Mouse (Mus musculus) cerebellum, postnatal 25 days (tissue): ENCODE measurements around the gene Tex46.

Experiments
- DNase-seq, 2 experiments: peaks; one replicate each; pipeline ENCODE4 v3.0.0; 2021; ENCODE audit warnings: mixed read lengths in 2 of 2

The Tex46 gene

DNA sequence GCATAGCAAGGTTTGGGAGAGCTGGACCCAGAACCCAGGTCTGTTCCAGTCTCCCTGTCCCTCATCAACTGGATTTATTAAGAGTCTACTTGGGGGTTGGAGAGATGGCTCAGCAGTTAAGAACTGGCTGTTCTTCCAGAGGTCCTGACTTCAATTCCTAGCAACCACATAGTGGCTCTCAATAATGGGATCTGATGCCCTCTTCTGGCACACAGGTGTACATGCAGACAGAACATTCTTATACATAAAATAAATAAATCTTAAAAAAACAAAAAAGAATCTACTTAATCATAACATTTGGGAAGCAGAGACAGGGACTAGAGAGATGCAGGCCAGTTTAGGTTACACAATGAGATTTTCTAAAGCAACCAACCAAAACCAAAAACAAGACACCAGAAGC is 25.8 kb downstream of the Tex46 start:
- no peak for DNase-seq

DNA sequence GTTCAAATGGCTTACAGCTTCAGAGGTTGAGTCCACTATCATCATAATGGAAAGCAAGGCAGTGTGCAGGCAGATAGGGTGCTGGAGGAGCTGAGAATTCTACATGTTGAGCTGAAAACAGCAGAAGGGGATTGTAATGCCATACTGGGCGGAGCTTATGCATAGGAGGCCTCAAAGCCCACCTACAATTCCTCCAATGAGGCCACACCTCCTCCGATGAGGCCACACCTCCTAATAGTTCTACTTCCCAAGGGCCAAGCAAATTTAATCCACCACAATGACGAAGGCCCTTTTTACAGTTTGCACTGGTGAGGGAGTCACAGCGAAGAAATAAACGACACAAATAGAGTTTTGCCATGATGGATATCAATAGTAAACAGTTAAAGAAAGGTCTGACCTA is 26.3 kb downstream of the Tex46 start:
- DNase-seq: no peak

DNA sequence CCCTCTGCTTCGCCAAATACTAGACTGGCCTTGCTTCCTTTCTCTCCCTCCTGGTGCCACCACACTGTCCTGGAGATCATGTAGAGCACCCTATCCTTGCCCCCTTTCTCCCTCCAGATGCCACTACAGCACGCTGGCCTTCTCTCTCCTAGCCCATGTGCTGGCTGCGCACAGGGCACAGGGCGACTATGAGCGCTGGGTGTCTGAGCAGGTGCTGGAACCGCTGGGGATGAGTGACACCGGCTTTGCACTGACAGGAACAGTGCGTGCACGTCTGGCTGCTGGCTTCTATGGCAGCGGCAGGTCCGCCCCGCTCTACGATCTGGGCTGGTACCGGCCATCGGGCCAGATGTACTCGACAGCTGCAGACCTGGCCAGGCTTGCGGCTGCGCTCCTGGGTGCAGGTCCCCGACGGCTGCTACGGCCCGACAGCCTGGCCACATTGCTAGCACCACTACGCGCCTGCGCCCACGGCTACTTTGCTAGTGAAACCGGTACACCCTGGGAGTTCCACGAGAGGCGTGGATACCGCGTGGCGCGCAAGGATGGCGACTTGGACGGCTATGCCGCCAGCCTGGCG is 26.8 kb downstream of the Tex46 start:
- no peak for DNase-seq

DNA sequence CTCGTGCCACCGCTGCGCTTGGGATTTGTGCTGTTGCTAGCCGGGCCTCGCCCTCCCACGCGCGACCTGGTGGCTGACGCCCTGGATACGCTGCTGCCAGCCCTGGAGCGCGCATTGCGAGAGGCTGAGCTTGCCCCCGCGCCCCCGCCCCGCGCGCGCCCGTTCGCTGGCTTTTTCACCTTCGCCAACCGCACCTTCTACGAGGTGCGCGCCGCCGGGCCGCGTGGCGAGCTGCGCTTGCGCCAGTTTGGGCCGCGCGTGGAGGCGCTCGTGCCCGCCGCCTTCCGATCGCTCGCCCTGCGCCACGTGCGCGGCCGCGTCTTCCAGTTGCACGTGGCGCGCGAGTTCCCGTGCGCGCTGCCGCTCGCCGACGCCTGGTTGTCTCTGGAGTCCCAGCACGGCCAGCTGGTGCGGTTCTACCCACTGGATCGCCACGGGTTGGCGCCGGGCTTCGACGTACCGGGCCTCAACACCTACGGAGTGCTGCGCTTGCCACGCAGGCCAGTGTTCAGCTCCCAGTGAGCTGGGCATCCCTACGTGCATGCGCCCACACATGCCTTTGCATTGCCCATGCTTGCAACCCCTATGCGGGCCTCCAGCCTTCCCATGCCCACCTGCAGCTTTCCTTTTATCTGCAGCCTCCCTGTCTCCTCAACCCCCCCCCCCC is 27.5 kb downstream of the Tex46 start:
- DNase-seq: peak; percentile 66 to 80

DNA sequence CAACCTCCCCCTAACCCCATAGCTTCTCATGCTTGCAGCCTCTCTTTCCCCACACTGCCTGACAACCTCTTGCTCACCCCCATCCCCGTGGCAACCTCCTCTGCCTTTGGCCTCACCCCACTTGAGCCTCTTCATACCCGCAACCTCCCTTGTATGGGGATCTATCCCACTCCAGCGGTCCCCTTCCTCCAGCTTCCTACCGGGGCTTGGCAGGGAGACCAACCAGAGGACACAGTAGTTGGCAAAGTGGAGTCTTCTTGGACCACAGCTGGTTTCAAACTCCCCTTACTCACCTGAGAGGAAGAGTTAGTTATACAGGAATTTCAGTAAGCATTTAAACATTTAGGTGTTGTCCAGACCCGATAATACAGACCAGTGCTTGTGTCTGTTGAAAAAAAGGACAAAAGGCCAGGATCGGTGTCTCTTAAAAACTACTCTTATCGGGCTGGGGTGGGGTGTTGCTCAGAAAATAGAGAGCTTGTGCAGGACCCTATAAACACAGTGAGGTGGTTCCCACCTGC is 28.1 kb downstream of the Tex46 start:
- no peak for DNase-seq

DNA sequence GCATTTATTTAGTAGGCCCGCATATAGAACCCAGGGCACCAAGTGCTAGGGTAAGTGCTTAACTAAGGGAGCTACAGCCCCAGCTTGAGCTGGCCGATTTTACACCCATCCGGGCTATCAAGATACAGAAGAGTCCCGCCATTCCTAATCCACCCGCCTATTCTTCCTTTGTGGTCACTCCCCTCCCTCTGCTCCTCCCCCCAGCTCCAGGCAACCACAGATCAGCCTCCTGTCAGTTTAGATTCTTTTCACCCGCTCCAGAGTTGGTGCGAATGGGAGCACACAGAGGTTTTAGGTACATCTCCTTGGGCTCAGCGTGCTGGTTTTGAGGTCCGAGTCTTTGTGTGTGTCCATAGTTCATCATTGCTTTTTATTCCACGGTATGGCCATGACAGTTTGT is 28.7 kb downstream of the Tex46 start:
- DNase-seq: no peak

DNA sequence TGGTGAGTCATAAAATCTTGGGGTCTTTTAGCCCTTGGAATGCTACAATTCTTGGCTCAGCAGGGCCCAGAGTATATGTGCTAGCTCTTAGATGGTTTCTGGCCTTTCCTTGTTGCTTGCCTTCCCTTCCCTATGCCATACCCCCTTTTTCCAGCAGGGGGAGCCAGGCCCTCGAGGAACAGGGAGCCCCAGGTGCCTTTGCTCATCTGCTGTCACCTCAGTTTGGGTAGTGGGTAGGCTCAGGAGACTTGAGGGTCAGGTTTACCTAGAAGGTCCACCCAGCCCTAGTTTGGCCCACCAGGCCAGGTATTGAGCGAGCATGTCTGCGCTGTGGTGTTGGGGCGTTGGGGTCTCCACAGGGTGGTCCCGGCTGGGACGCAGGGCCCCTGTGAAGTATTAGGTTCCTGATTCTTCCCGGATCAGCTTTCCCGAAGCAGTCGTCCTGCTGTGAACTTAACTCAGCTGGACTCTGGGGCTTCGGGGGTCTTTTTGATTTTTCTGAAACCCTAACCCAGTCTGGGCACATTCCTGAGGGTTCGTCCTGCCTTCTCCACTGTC is 38.8 kb downstream of the Tex46 start:
- peak; percentile 91 to 94 for DNase-seq

DNA sequence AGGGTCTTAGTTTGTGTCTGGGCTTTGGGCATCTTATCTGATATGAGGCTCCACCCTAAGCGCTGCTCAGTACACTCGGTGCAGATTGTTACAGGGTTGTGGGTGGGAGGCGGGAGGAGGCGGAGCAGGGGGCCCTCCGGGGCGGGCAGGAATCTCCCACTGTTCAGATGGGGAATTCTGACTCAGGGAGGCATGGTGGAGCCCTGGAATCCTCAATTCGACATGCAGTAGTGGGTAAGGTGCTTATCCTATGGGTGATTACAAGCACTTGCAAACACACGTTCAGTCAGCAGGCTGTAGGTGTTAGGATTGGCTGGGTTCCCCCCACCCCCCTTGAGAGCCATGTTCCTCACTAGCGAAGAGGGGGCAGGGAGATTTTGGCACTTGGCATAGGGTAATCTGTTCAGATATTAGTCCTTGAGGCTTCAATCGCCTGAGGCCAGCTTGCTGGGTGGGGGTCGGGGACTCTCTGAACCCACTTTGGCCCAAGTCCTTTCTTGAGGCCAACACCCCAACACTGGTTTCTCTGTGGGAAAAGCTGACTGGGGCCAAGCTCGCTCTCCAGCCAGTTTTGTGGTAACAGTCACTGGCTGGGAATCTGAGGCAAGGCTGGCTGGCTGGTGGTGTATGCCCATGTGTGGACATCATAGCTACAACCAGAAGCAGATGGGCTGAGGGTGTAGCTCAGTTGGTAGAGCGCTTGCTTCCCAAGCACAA is 39.4 kb downstream of the Tex46 start:
- DNase-seq: no peak

DNA sequence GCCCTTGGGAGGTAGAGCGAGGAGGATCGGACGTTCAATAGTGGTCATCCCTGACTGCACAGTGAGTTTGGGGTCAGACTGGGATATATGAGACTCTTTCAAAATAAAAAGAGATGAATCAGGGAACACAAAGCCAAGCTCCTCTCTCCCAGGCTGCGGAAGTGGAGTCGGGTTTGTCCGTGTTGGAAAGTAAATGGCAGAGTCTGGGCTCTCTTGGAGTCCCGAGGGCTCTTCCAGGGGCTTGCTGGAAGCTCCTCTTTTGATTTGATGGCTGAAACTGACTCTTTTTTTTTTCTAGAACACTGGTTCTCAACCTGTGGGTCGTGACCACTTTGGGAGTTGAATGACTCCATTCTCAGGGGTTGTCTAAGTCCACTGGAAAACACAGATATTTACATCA is 40.0 kb downstream of the Tex46 start:
- DNase-seq: no peak

DNA sequence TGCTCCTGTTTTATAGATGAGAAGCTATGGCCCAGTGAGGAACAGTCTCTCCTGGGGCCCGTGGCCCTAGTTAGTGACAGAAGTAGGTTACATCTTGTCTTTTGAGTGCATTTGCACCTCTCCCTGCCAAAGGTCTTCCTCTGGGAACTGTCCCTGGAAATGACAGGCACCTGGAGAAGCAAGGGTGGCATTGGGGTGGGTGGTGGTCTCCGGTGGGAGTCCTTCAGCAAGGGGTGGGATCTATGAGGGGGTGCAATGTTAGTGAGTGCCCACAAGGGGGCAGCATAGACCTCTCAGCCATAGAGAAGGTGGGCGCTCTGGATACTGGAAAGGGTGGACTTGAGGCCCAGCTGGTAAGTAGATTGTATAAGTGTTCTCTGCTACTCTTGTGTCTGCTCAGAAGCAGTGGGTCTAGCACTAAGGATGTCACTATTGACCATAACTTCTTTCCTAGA is 41.1 kb downstream of the Tex46 start:
- DNase-seq: peak; percentile 53 to 59

DNA sequence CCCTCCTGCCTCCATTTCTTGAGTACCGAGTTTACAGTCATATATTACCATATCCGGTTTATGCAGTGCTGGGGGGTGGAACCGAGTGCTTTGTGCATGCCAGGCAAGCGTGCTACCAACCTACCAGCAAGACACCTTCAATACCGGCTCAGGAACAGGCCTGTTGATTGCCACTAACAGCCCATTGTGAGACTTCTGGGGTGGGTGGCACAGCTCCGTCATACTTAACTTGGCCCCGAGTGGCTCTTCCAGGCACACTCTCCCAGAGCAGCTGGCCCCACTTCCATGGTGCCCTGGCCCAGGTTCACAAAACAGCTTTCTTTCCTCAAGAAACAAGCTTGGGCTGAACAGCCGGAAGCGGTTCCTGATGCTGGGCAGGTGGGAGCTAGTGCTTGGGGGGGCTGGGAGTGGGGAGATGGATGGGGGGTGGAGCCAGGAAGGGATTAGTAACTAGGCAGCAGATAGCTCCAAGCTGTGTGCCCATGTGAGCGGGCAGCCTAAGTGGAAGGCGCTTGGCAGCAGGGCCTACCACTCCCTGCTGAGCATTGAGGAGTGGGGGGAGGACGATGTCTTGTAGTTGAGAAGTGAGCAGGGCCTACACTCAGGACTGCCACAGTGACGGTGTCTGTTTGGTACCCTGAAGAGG is 41.8 kb downstream of the Tex46 start:
- DNase-seq: peak in 1 of 2 experiments; percentile 62

DNA sequence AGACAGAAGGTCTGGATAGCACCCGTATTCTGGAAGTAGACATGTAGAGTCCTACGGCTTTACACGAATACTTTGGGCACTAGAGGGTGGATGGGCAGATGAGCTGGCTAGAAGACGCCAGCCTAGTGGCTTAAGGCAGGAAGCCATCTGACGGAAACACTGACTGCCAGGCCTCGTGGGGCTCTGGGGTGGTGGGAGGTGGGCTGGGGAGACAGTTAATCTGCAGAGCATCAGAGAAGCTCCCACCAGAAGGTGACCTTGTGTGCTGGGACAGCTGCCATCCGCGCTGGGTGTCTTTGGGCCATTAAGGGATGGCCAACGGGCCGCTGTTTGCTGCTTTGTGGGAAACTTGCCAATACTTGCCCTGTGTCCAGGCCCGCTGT is 42.3 kb downstream of the Tex46 start:
- DNase-seq: peak; percentile 65 to 66

DNA sequence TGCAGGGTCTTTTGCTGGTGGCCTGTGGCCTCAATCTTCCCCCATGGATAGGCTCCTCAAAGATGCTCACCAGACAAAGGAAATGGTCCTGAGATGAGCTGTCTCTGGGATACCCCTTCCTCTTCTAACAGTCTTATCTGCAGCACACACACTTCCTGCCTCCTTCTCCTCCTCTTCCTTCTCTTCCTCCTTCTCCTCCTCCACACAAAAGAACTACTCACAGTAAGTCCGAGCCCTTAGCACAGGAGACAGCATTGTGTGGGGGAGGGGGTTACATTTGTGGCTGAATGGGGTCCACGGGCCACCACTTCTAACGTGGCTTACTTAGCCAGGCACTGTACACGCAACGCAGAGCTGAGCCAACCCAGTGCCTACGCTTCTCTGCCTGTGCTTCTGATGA is 42.8 kb downstream of the Tex46 start:
- no peak for DNase-seq

DNA sequence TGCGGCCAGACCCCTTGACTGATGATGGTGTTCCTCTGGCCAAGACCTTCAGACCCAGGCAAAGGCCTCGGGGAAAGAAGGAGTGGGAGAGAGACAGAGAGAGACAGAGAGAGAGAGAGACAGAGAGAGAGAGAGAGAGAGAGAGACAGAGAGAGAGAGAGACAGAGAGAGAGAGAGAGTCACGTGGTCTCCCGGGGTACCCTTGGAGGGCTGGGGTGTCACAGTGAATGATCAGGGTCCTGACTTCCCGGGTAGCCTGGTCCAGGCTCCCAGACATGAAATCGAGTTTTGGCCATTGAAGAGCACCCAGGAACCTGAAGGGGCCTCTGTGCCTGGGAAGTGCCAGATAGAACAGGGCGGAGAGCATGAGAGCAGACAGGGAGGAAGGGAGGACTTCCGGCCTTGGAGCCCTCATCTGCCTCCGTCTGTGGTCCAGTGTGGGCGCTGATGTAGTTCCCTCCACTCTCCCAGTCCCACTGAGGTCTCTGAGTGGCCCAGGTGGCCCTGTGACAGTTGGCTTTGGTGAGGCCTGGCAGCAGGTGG is 43.5 kb downstream of the Tex46 start:
- no peak for DNase-seq

DNA sequence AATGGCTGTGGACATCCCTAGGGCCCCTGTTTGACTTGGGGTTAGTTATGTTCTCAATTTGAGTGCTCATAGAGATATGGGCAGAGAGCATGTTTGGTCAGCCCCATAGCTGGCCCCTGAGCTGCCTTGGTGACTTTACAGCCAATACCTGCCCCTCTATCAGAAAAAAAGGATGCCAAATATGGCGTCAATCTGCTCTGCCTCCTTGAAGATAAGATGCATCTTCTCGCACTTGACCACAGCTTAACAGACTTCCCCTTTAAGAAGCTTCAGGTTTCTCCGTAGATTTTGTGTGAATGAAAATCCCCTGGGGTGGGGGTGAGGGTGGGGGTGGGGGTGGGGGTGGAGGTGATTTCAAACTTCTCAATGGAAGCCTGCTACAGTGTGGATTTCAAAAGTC is 47.7 kb downstream of the Tex46 start:
- no peak for DNase-seq
